In the genomic region with DNA sequence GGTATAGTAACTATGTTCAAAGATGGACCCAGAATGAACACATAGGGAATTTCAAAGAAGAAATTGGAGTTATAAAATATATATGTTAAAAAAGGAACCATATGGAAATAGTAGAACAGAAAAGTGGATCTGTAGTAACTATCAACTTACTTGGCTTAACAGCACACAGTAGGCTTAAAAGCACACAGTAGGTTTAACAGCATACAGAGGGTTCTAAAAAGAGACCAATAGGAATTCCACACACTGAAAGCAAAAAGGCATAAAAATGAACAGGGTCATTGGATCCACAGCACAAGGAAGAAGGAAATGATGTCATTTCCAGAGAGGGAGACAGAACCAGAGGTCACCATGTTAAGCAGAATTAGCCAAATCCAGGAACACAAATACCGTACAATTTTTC, we compare ENCODE assay signal across 32 mouse cellular contexts. TPM values are rescaled to one million over a fixed set of nuclear protein-coding genes. Genes with fewer than 3 reads are reported as not detected.
"Had no signal": no experiment of that assay in that cellular context is flagged by ENCODE, and none has a peak within 500 bp of the region (broad histone marks: within the 10 kb centered on the region; RNA-seq: fewer than 3 reads in every experiment).

No protein-coding gene starts in this region.

- H3K27me3 ChIP-seq: heart, embryonic 12.5 days; heart, embryonic 13.5 days; heart, embryonic 15.5 days; hindbrain, embryonic 12.5 days; hindbrain, embryonic 13.5 days; hindbrain, embryonic 15.5 days; intestine, embryonic 15.5 days; kidney, embryonic 15.5 days had no signal

- H3K4me3 ChIP-seq: heart, embryonic 12.5 days; heart, embryonic 13.5 days; heart, embryonic 15.5 days; hindbrain, embryonic 10.5 days; hindbrain, embryonic 12.5 days; hindbrain, embryonic 13.5 days; hindbrain, embryonic 15.5 days; intestine, embryonic 15.5 days; kidney, embryonic 15.5 days; layer of hippocampus, adult 2 months; left cerebral cortex, adult 2 months had no signal

- H3K4me2 ChIP-seq: heart, embryonic 11.5 days; heart, embryonic 12.5 days; heart, embryonic 13.5 days; heart, embryonic 15.5 days; hindbrain, embryonic 12.5 days; hindbrain, embryonic 13.5 days; hindbrain, embryonic 14.5 days; hindbrain, embryonic 15.5 days; intestine, embryonic 15.5 days; kidney, embryonic 15.5 days had no signal

- DNase-seq: heart, postnatal 10 days; heart, postnatal 14 days; heart, postnatal 36 days; heart, postnatal 4 days; kidney, adult 11 months; kidney, adult 18-20 months; kidney, adult 2 months; kidney, adult 8-10 months; kidney, adult 9 months; kidney, postnatal 10 days; kidney, postnatal 14 days; kidney, postnatal 25 days; kidney, postnatal 36 days; kidney, postnatal 4 days; layer of hippocampus, adult 9-11 months; layer of hippocampus, postnatal 36 days had no signal

- H3K27ac ChIP-seq: heart, embryonic 13.5 days; heart, embryonic 15.5 days; hindbrain, embryonic 10.5 days; hindbrain, embryonic 12.5 days; hindbrain, embryonic 13.5 days; hindbrain, embryonic 14.5 days; hindbrain, embryonic 15.5 days; hindbrain, postnatal 0 days; intestine, embryonic 15.5 days; kidney, embryonic 15.5 days; kidney, postnatal 0 days; layer of hippocampus, adult 2 months; left cerebral cortex, adult 2 months had no signal

- H3K9me3 ChIP-seq: heart, embryonic 12.5 days; heart, embryonic 13.5 days; heart, embryonic 15.5 days; hindbrain, embryonic 10.5 days; hindbrain, embryonic 12.5 days; hindbrain, embryonic 13.5 days; hindbrain, embryonic 15.5 days; intestine, embryonic 15.5 days; kidney, embryonic 15.5 days had no signal

- H3K4me1 ChIP-seq: heart, embryonic 12.5 days; heart, embryonic 13.5 days; heart, embryonic 15.5 days; hindbrain, embryonic 12.5 days; intestine, embryonic 15.5 days; kidney, embryonic 15.5 days had no signal

- H3K36me3 ChIP-seq: heart, embryonic 12.5 days; heart, embryonic 13.5 days; heart, embryonic 15.5 days; hindbrain, embryonic 10.5 days; hindbrain, embryonic 12.5 days; hindbrain, embryonic 13.5 days; hindbrain, embryonic 15.5 days; intestine, embryonic 15.5 days; kidney, embryonic 15.5 days had no signal

- H3K9ac ChIP-seq: heart, embryonic 12.5 days; heart, embryonic 13.5 days; heart, embryonic 15.5 days; hindbrain, embryonic 12.5 days; hindbrain, embryonic 13.5 days; hindbrain, embryonic 14.5 days; hindbrain, embryonic 15.5 days; intestine, embryonic 15.5 days; kidney, embryonic 15.5 days had no signal

RNA-seq across cellular contexts. Expression of a gene that starts 24.6 kb away (rescaled TPM):
- polyA plus RNA-seq: inflammation-experienced regulatory T-cells, adult 6 months had no signal
